Mouse (Mus musculus): Measurements from ENCODE around the gene Vipr1. TPM values are rescaled to one million over a fixed set of nuclear protein-coding genes. Genes with fewer than 3 reads are reported as not detected.
A peak's percentile ranks its signal among the peaks of the same experiment; 100 is the strongest.

Gene Vipr1
- polyA plus RNA-seq, 2 experiments from 2014 or later, result 1.5 to 1.8 TPM

- ATAC-seq, result no peak
These were observed 6.5 kb upstream of the Vipr1 start for GRCm38 (mm10) chr9:121635835-121636576.

- no peak for ATAC-seq
These were observed 2.7 kb upstream of the Vipr1 start for GRCm38 (mm10) chr9:121639790-121640189.

- no peak for ATAC-seq
These were observed 1.1 kb upstream of the Vipr1 start for GRCm38 (mm10) chr9:121641235-121641915.

GRCm38 (mm10) chr9:121642001-121642400 is 515 bp upstream of the Vipr1 start, which contains the start of gene Lyzl4:
TSS of gene Lyzl4 (minus strand) at chr9:121642096.
- peak; percentile 14 for ATAC-seq

- no peak for ATAC-seq
These were observed 2.3 kb downstream of the Vipr1 start for GRCm38 (mm10) chr9:121644855-121645254.

GRCm38 (mm10) chr9:121647026-121647425 is 4.5 kb downstream of the Vipr1 start:
- ATAC-seq, result no peak

- no peak for ATAC-seq
These were observed 11.2 kb downstream of the Vipr1 start for GRCm38 (mm10) chr9:121653668-121654067.

- no peak for ATAC-seq
These were observed 13.8 kb downstream of the Vipr1 start for GRCm38 (mm10) chr9:121656322-121656721.

- ATAC-seq, result no peak
These were observed 14.6 kb downstream of the Vipr1 start for GRCm38 (mm10) chr9:121657143-121657542.

- ATAC-seq, result no peak
These were observed 15.7 kb downstream of the Vipr1 start for GRCm38 (mm10) chr9:121658248-121658647.

- ATAC-seq, result no peak
These were observed 17.3 kb downstream of the Vipr1 start for GRCm38 (mm10) chr9:121659791-121660190.

GRCm38 (mm10) chr9:121663467-121663866 is 21.0 kb downstream of the Vipr1 start:
- no peak for ATAC-seq

GRCm38 (mm10) chr9:121664104-121664503 is 21.6 kb downstream of the Vipr1 start:
- ATAC-seq, result no peak

- ATAC-seq, result no peak
These were observed 24.6 kb downstream of the Vipr1 start for GRCm38 (mm10) chr9:121666957-121667630.

GRCm38 (mm10) chr9:121667822-121668221 is 25.3 kb downstream of the Vipr1 start:
- ATAC-seq, result no peak

- ATAC-seq, result peak; percentile 67
These were observed 26.9 kb downstream of the Vipr1 start for GRCm38 (mm10) chr9:121669348-121669791.

- no peak for ATAC-seq
These were observed 28.8 kb downstream of the Vipr1 start for GRCm38 (mm10) chr9:121671300-121671699.

- ATAC-seq, result no peak
These were observed 29.8 kb downstream of the Vipr1 start for GRCm38 (mm10) chr9:121672311-121672710.

- ATAC-seq, result no peak
These were observed 31.2 kb downstream of the Vipr1 start for GRCm38 (mm10) chr9:121673716-121674115.

- peak; percentile 87 for ATAC-seq
These were observed 32.5 kb downstream of the Vipr1 start for GRCm38 (mm10) chr9:121675011-121675410.

GRCm38 (mm10) chr9:121675556-121675955 is 33.0 kb downstream of the Vipr1 start:
- ATAC-seq, result peak; percentile 11

- peak; percentile 29 for ATAC-seq
These were observed 34.6 kb downstream of the Vipr1 start for GRCm38 (mm10) chr9:121677069-121677468.

- ATAC-seq, result no peak
These were observed 35.0 kb downstream of the Vipr1 start for GRCm38 (mm10) chr9:121677476-121677875.

All from activated CD4-positive, CD25-positive, alpha-beta regulatory T cell, adult 4 months (primary cell).